13 mouse cellular contexts compared by ENCODE assay signal in genomic region chr6:106381288-106382025, GRCm38 (mm10).
DNase-seq lines count a peak whose midpoint lies in the region.
"Had no signal": no experiment of that assay in that cellular context is flagged by ENCODE, and none has a peak within 500 bp of the region (broad histone marks: within the 10 kb centered on the region; RNA-seq: fewer than 3 reads in every experiment).

No protein-coding gene starts in this region.

- DNase-seq in right cerebral cortex, adult 18-20 months, result peak; percentile 44
- DNase-seq in right cerebral cortex, postnatal 4 days, result no peak
- peak; percentile 74 to 91 for DNase-seq in cerebellum, postnatal 14 days
- peak; percentile 41 to 45 for DNase-seq in layer of hippocampus, postnatal 36 days
- DNase-seq in testis, postnatal 14 days (ENCODE audit: low spot score), result no peak
- DNase-seq in urinary bladder, postnatal 10 days (ENCODE audit: low spot score), result no peak
- no peak for DNase-seq in lung, postnatal 14 days
- DNase-seq: gastrocnemius, postnatal 10 days; kidney, postnatal 36 days; liver, embryonic 13.5 days; lung, postnatal 36 days; midbrain, embryonic 14.5 days; thymus, postnatal 25 days had no signal

Comparison
In these comparisons a context has a peak if more than half of its experiments do, and no peak if none do; other contexts are left out.
1. DNase-seq: peak in right cerebral cortex, adult 18-20 months (single experiment), cerebellum, postnatal 14 days (2 of 2) and layer of hippocampus, postnatal 36 days (2 of 2); none in right cerebral cortex, postnatal 4 days (single experiment), testis, postnatal 14 days (single experiment), urinary bladder, postnatal 10 days (single experiment) and lung, postnatal 14 days (single experiment).